Mouse (Mus musculus): ENCODE measurements around the gene 1700001F09Rik.
"Not testable (repeated sequence)": the region's sequence is repeated elsewhere in the genome, so short reads cannot be mapped to it uniquely, and the experiment has no call there.

- TF ChIP-seq CTCF (conservative IDR thresholded peaks at IDR 0.05; ENCODE audit: insufficient read depth, insufficient read length, low read depth, low read length); POLR2A (IDR thresholded peaks at IDR 0.05; ENCODE audit: low read depth, low read length): not testable (repeated sequence)
Observed at GRCm38 (mm10) chr14:43328603-43329002, 19.0 kb downstream of the 1700001F09Rik start.
